Mouse (Mus musculus): ENCODE measurements around the gene Olfr736. TPM values are rescaled to one million over a fixed set of nuclear protein-coding genes. Genes with fewer than 3 reads are reported as not detected.

Gene Olfr736
- polyA plus RNA-seq (2014; fragmentation: Nextera tagmentation; extraction: Ambion mirVana), result not detected in 2 replicates

GRCm38 (mm10) chr14:50380863-50381262 is at the start of gene Olfr736:
TSS of gene Olfr736 (plus strand) at chr14:50381163.
- Histone ChIP-seq H3K9ac (ENCODE audit: low read length) (no peak within 1 kb of the TSS), H3K4me3 (ENCODE audit: low read depth, low read length) (no peak within 1 kb of the TSS), H3K27me3 (replicated peaks; ENCODE audit: control insufficient read depth, insufficient read depth, low read length) (no peaks in the 10 kb centered on the region), H3K4me2 (ENCODE audit: low read length) (no peak within 1 kb of the TSS), H3K27ac (ENCODE audit: low read depth, low read length) (no peak within 1 kb of the TSS), H3K36me3 (ENCODE audit: control insufficient read depth, insufficient read depth, low read length) (no peaks in the 10 kb centered on the region), H3K4me1 (ENCODE audit: control insufficient read depth, insufficient read depth, low read length) (no peaks in the 10 kb centered on the region), H3K9me3 (replicated peaks; ENCODE audit: control insufficient read depth, low read length) (no peaks in the 10 kb centered on the region)
- DNase-seq (ENCODE audit: low spot score) (no peak), ATAC-seq (no peak)
- 91% methylated on average over 2 of the region's 2 CpGs for WGBS

DNA sequence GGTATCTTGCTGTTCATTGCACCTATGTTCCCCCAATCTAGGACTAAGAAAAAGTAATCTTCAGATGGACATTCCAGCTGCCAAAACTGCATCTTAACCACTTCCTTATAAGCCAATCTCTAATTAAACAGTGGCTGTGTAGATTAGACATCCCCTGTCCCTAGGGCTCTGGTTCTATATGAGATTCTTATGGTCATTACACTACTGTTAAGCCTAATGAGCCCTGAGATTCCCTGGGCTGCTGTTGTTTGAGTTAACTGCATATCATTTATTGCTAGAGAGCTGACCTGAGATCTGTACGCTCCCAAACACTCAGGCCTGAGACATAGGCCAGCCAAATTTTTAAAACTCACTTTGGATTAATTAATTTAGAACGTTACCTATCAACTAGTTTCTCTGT is 32.2 kb upstream of the Olfr736 start, which contains the start of gene Olfr735:
TSS of gene Olfr735 (minus strand) at position 77 of the 400 bp plus-strand sequence.
- Histone ChIP-seq H3K4me2 (ENCODE audit: low read length) (no peak within 1 kb of the TSS), H3K9ac (ENCODE audit: low read length) (no peak within 1 kb of the TSS), H3K27ac (ENCODE audit: low read depth, low read length) (no peak within 1 kb of the TSS), H3K9me3 (replicated peaks; ENCODE audit: control insufficient read depth, low read length) (no peaks in the 10 kb centered on the region), H3K4me1 (ENCODE audit: control insufficient read depth, insufficient read depth, low read length) (no peaks in the 10 kb centered on the region), H3K36me3 (ENCODE audit: control insufficient read depth, insufficient read depth, low read length) (no peaks in the 10 kb centered on the region), H3K4me3 (ENCODE audit: low read depth, low read length) (no peak within 1 kb of the TSS), H3K27me3 (replicated peaks; ENCODE audit: control insufficient read depth, insufficient read depth, low read length) (no peaks in the 10 kb centered on the region)
- DNase-seq (ENCODE audit: low spot score), result no peak
- ATAC-seq, result no peak
- 83% methylated on average over 2 of the region's 2 CpGs for WGBS

DNA sequence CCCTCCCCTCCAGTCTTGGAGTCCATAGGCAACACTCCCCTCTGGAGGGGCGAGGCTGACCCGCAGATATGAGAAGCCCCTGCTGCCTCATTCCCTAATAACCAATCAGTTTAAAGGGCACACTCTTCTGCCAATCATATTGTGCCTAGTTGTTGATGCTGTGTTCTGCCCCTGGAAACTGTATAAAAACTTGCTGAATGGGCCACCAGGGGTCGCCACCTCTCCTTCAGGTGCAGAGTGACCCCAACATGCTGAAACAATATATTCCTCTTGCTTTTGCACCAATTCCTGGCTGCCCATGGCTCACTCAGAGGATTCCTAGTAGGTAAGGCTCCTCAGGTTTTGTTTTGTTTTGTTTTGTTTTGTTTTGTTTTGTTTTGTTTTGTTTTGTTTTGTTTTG is 28.5 kb upstream of the Olfr736 start:
- Histone ChIP-seq H3K27me3 (replicated peaks; ENCODE audit: control insufficient read depth, insufficient read depth, low read length) (no peaks in the 10 kb centered on the region), H3K4me3 (ENCODE audit: low read depth, low read length) (no peak overlapping the region), H3K9ac (ENCODE audit: low read length) (no peak overlapping the region), H3K27ac (ENCODE audit: low read depth, low read length) (no peak overlapping the region), H3K36me3 (ENCODE audit: control insufficient read depth, insufficient read depth, low read length) (no peaks in the 10 kb centered on the region), H3K4me1 (ENCODE audit: control insufficient read depth, insufficient read depth, low read length) (no peaks in the 10 kb centered on the region), H3K9me3 (replicated peaks; ENCODE audit: control insufficient read depth, low read length) (no peaks in the 10 kb centered on the region), H3K4me2 (ENCODE audit: low read length) (no peak overlapping the region)
- DNase-seq (ENCODE audit: low spot score), result peak; percentile 0
- no peak for ATAC-seq
- 44% methylated on average over 3 of the region's 3 CpGs for WGBS

GRCm38 (mm10) chr14:50356725-50357124 is 24.2 kb upstream of the Olfr736 start:
- no peak for ATAC-seq
- no peak overlapping the region for H3K9ac ChIP-seq (ENCODE audit: low read length)
- no peak overlapping the region for H3K27ac ChIP-seq (ENCODE audit: low read depth, low read length)
- H3K36me3 ChIP-seq (ENCODE audit: control insufficient read depth, insufficient read depth, low read length), result no peaks in the 10 kb centered on the region
- no peaks in the 10 kb centered on the region for H3K27me3 ChIP-seq (replicated peaks; ENCODE audit: control insufficient read depth, insufficient read depth, low read length)
- H3K4me1 ChIP-seq (ENCODE audit: control insufficient read depth, insufficient read depth, low read length), result no peaks in the 10 kb centered on the region
- no peak for DNase-seq (ENCODE audit: low spot score)
- H3K9me3 ChIP-seq (replicated peaks; ENCODE audit: control insufficient read depth, low read length), result no peaks in the 10 kb centered on the region
- no peak overlapping the region for H3K4me3 ChIP-seq (ENCODE audit: low read depth, low read length)
- 83% methylated on average over 2 of the region's 2 CpGs for WGBS
- H3K4me2 ChIP-seq (ENCODE audit: low read length), result no peak overlapping the region

DNA sequence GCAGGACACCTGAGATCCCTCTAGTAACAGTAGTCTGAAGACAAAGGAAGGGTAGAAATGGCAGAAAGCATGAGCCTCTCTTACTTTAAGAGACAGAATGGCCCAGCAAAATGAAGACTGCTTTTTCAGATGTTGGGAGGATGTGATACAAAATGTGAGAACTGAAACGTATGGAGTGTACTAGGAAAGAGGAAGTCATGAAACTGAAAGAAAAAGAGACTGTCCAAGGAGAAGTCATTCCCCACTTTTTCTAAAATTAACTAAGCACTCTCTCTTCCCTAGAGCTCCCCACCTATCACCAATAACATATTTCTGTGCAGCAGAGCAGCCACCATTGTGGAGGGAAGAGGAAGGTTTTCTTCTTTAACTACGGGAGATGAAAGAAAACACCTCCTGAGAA is 23.4 kb upstream of the Olfr736 start, which contains the start of gene Tlr11:
TSS of gene Tlr11 (plus strand) at position 322 of the 400 bp plus-strand sequence.
- DNase-seq (ENCODE audit: low spot score) (no peak), ATAC-seq (no peak)
- Histone ChIP-seq H3K9me3 (replicated peaks; ENCODE audit: control insufficient read depth, low read length) (no peaks in the 10 kb centered on the region), H3K4me3 (ENCODE audit: low read depth, low read length) (no peak within 1 kb of the TSS), H3K27me3 (replicated peaks; ENCODE audit: control insufficient read depth, insufficient read depth, low read length) (no peaks in the 10 kb centered on the region), H3K4me2 (ENCODE audit: low read length) (no peak within 1 kb of the TSS), H3K27ac (ENCODE audit: low read depth, low read length) (no peak within 1 kb of the TSS), H3K36me3 (ENCODE audit: control insufficient read depth, insufficient read depth, low read length) (no peaks in the 10 kb centered on the region), H3K4me1 (ENCODE audit: control insufficient read depth, insufficient read depth, low read length) (no peaks in the 10 kb centered on the region), H3K9ac (ENCODE audit: low read length) (no peak within 1 kb of the TSS)
- WGBS, result 82% methylated on average over 2 of the region's 2 CpGs

- Histone ChIP-seq H3K27ac (ENCODE audit: low read depth, low read length) (no peak overlapping the region), H3K9me3 (replicated peaks; ENCODE audit: control insufficient read depth, low read length) (no peaks in the 10 kb centered on the region), H3K4me2 (ENCODE audit: low read length) (no peak overlapping the region), H3K27me3 (replicated peaks; ENCODE audit: control insufficient read depth, insufficient read depth, low read length) (no peaks in the 10 kb centered on the region), H3K9ac (ENCODE audit: low read length) (no peak overlapping the region), H3K4me3 (ENCODE audit: low read depth, low read length) (no peak overlapping the region), H3K4me1 (ENCODE audit: control insufficient read depth, insufficient read depth, low read length) (no peaks in the 10 kb centered on the region), H3K36me3 (ENCODE audit: control insufficient read depth, insufficient read depth, low read length) (no peaks in the 10 kb centered on the region)
- WGBS, result 92% methylated on average over 3 of the region's 3 CpGs
- ATAC-seq (no peak), DNase-seq (ENCODE audit: low spot score) (no peak)
Measured at GRCm38 (mm10) chr14:50360480-50360879, 20.5 kb upstream of the Olfr736 start.

DNA sequence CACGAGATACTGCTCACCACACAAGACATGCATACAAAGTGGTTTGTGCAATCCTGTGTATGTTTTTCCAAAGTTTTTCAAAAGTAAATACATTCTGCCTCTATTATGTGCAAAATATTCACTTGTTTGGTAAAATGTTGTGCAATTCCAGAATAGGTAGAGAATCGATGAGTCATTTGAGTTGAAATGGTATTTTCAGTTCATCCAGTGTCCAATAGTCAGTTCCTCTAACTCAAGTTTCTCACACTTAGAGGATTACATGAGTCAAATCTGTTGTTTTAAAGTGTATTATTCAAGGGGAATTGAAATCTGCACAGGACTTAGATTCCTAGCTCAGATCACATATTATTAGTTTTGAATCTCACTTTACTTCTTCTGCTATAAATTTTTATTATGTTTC is 17.4 kb upstream of the Olfr736 start:
- no peak overlapping the region for H3K4me3 ChIP-seq (ENCODE audit: low read depth, low read length)
- no peak overlapping the region for H3K9ac ChIP-seq (ENCODE audit: low read length)
- no peaks in the 10 kb centered on the region for H3K36me3 ChIP-seq (ENCODE audit: control insufficient read depth, insufficient read depth, low read length)
- WGBS, result 84% methylated on average over 2 of the region's 2 CpGs
- DNase-seq (ENCODE audit: low spot score), result no peak
- H3K27me3 ChIP-seq (replicated peaks; ENCODE audit: control insufficient read depth, insufficient read depth, low read length), result no peaks in the 10 kb centered on the region
- no peak overlapping the region for H3K4me2 ChIP-seq (ENCODE audit: low read length)
- H3K9me3 ChIP-seq (replicated peaks; ENCODE audit: control insufficient read depth, low read length), result no peaks in the 10 kb centered on the region
- ATAC-seq, result no peak
- H3K27ac ChIP-seq (ENCODE audit: low read depth, low read length), result no peak overlapping the region
- H3K4me1 ChIP-seq (ENCODE audit: control insufficient read depth, insufficient read depth, low read length), result no peaks in the 10 kb centered on the region

GRCm38 (mm10) chr14:50407268-50407667 is 26.3 kb downstream of the Olfr736 start, which contains the start of gene Olfr738:
TSS of gene Olfr738 (plus strand) at chr14:50407568.
- H3K4me2 ChIP-seq (ENCODE audit: low read length), result no peak within 1 kb of the TSS

DNA sequence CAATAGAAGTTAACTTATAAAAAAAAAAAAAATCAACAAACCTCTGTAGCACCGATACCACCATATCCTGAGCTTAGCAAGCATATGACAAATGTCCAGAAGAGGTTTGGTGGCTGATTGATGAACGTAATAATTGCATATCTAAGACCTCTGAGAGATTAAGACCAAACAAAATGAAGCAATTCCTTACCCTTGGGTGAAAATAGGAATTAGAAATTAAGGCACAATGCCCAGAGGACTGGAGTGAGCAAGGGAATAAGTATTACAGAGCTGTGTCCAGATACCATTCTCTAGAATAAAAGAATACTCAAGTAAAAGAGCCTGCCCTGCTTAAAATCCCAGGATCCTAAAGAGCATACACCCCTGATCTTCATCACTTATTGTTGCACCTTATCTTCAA is 37.4 kb downstream of the Olfr736 start, which contains the start of gene Olfr739:
TSS of gene Olfr739 (plus strand) at position 301 of the 400 bp plus-strand sequence.
- ATAC-seq, result no peak
- 75% methylated on average over 2 of the region's 2 CpGs for WGBS
- Histone ChIP-seq H3K4me2 (ENCODE audit: low read length) (no peak within 1 kb of the TSS), H3K27ac (ENCODE audit: low read depth, low read length) (no peak within 1 kb of the TSS), H3K27me3 (replicated peaks; ENCODE audit: control insufficient read depth, insufficient read depth, low read length) (no peaks in the 10 kb centered on the region), H3K9me3 (replicated peaks; ENCODE audit: control insufficient read depth, low read length) (no peaks in the 10 kb centered on the region), H3K9ac (ENCODE audit: low read length) (no peak within 1 kb of the TSS), H3K4me3 (ENCODE audit: low read depth, low read length) (no peak within 1 kb of the TSS), H3K4me1 (ENCODE audit: control insufficient read depth, insufficient read depth, low read length) (no peaks in the 10 kb centered on the region), H3K36me3 (ENCODE audit: control insufficient read depth, insufficient read depth, low read length) (no peaks in the 10 kb centered on the region)
- DNase-seq (ENCODE audit: low spot score), result no peak

More at GRCm38 (mm10) chr14:50407268-50407667, 26.3 kb downstream of the Olfr736 start, which contains the start of gene Olfr738:
- no peaks in the 10 kb centered on the region for H3K4me1 ChIP-seq (ENCODE audit: control insufficient read depth, insufficient read depth, low read length)
- H3K27ac ChIP-seq (ENCODE audit: low read depth, low read length), result no peak within 1 kb of the TSS
- H3K27me3 ChIP-seq (replicated peaks; ENCODE audit: control insufficient read depth, insufficient read depth, low read length), result no peaks in the 10 kb centered on the region
- H3K4me3 ChIP-seq (ENCODE audit: low read depth, low read length), result no peak within 1 kb of the TSS
- ATAC-seq (no peak), DNase-seq (ENCODE audit: low spot score) (no peak)
- 94% methylated on average over 1 of the region's 1 CpGs for WGBS
- H3K9me3 ChIP-seq (replicated peaks; ENCODE audit: control insufficient read depth, low read length), result no peaks in the 10 kb centered on the region
- no peak within 1 kb of the TSS for H3K9ac ChIP-seq (ENCODE audit: low read length)
- no peaks in the 10 kb centered on the region for H3K36me3 ChIP-seq (ENCODE audit: control insufficient read depth, insufficient read depth, low read length)

Measured in forebrain, embryonic 14.5 days (tissue).